Mouse (Mus musculus) forelimb bud, embryonic 11.5 days (tissue): ENCODE data around the gene Ahsg.
A peak's percentile ranks its signal among the peaks of the same experiment; 100 is the strongest.

Experiments used
- DNase-seq: peaks from one replicate; pipeline ENCODE4 v3.0.0-alpha.2; 2012; ENCODE audit warnings: low read depth, low spot score

Gene Ahsg

DNA sequence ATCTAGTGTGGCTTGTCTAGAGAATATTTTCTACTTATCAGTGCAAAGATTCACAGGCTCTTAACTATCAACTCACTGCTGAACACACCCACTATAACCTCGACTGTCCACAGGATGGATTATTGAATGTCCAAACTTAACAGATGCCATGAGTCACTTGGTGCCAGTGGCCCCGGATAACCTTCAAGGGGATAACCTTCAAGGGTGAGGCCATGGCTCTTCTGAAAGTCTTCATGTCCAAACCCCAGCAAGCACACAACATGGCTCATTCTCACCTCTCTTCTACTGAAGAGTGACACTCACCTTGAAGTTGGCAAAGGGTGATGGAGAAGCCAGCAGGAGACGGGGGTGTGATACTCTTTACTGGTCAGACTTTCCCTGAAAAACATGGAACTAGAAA is 4.4 kb upstream of the Ahsg start:
- DNase-seq, result no peak

GRCm38 (mm10) chr16:22888835-22889234 is 2.2 kb upstream of the Ahsg start:
- no peak for DNase-seq

GRCm38 (mm10) chr16:22889716-22890115 is 1.4 kb upstream of the Ahsg start:
- no peak for DNase-seq

- no peak for DNase-seq
Observed at GRCm38 (mm10) chr16:22891733-22892154, 667 bp downstream of the Ahsg start.

GRCm38 (mm10) chr16:22894095-22894494 is 3.0 kb downstream of the Ahsg start:
- no peak for DNase-seq

DNA sequence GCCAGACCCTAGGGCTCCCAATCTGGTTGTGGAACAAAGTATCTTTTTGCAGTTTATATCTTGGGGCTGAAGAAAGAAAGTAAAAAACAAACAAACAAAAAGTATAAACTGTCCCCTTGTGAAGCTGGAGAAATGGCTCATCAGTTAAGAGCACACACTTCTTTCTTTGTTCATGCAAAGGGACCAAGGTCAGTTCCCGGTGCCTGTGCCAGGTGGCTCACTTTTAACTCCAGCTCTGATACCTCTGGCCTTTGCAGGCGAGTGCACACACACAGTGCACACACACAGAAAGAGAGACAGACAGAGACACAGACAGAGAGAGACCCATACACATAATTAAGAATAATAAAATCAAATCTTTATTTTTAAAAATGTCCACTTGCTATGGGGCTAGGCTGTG is 5.5 kb downstream of the Ahsg start:
- DNase-seq, result no peak

GRCm38 (mm10) chr16:22899346-22899745 is 8.3 kb downstream of the Ahsg start:
- no peak for DNase-seq

- no peak for DNase-seq
Observed at GRCm38 (mm10) chr16:22899866-22900570, 8.9 kb downstream of the Ahsg start.

GRCm38 (mm10) chr16:22901326-22901725 is 10.2 kb downstream of the Ahsg start:
- no peak for DNase-seq

- no peak for DNase-seq
Observed at GRCm38 (mm10) chr16:22909290-22909689, 18.2 kb downstream of the Ahsg start.

DNA sequence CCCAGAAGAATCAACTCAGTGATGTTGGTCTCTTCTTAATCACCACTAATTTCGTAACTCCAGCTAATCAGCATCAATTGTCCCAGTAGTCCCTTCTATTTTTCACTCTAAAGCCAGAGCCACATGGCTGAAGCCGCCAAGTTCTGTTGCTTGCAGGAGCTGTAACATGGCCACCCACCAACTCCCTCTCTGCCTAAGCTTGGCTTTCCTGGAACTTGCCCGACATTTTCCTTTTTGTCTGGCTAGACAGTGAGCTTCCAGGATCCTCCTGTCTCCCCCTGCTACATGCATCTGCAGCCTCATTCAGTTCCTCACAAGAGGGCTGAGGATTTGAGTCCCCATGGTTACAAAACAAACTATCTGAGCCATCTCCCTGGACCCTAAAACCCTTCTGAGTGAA is 20.9 kb downstream of the Ahsg start:
- DNase-seq, result no peak

- DNase-seq, result no peak
Observed at GRCm38 (mm10) chr16:22912886-22913285, 21.8 kb downstream of the Ahsg start.

DNA sequence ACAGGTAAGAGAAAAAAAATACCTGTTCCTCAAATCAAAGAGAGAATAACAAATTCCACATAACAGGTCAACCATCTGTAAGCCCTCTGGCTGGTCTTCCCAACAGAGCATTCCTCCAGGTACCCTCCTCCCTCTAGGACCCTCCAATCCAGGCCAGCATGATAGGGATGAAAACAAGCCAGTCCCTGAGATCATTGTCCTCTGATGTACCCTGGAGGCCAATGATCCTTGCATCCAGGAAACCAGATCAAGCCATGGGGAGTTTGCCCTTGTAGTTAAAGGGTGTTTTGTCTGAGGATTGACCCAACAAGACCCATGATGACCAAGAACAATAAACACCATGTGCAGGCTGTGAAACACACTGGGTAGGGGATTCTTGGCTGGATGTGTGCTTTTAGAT is 23.2 kb downstream of the Ahsg start:
- no peak for DNase-seq

- no peak for DNase-seq
Observed at GRCm38 (mm10) chr16:22918034-22918433, 27.0 kb downstream of the Ahsg start, which contains the start of gene Fetub. Gene Fetub, plus strand, starts transcription at chr16:22918334.

GRCm38 (mm10) chr16:22918664-22919312 is 27.7 kb downstream of the Ahsg start:
- DNase-seq, result peak; percentile 48

DNA sequence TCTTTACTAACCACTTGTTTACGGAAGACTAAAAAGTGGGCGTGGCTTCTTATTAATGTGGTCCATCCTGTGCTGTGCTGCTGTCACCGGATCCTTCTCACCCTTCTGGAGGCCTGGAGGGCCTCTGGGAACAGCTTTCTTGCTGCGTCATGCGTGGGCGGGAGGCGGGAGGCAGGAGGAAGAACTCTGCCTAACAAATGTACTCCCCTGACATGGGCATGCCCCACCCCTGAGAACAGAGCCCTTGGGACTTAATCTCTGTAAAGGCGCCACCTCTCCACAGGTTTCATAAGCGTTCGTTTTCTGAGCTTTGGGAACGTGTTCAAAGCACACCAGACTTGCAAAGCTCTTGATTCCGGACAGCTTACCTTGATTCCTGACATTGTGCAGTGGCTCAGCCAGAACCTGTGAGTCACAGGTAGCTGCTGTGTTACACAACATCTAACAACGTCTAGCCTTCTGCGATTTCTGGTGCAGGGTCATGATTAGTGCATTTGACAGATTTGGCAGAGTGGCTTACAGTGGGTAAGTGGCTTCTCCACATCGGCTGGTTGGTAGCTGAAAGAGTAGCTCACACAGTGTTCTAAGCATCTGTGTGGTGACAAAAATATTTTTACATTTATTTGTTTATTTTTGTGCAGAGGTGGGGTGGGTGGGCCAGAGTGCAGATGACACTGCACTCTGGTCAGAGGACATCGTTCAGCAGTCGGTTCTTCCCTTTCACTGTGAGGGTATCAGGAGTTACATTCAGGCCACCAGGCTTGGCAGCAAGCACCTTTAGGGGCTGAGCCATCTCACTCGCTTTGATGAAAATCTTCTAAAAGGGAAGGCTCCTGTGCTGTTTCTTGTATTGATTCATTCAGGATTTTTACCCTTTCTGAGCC is 29.1 kb downstream of the Ahsg start:
- peak; percentile 11 for DNase-seq

GRCm38 (mm10) chr16:22921761-22922160 is 30.7 kb downstream of the Ahsg start:
- no peak for DNase-seq

- no peak for DNase-seq
Observed at GRCm38 (mm10) chr16:22922433-22922832, 31.4 kb downstream of the Ahsg start.

GRCm38 (mm10) chr16:22929575-22929974 is 38.5 kb downstream of the Ahsg start:
- no peak for DNase-seq

DNA sequence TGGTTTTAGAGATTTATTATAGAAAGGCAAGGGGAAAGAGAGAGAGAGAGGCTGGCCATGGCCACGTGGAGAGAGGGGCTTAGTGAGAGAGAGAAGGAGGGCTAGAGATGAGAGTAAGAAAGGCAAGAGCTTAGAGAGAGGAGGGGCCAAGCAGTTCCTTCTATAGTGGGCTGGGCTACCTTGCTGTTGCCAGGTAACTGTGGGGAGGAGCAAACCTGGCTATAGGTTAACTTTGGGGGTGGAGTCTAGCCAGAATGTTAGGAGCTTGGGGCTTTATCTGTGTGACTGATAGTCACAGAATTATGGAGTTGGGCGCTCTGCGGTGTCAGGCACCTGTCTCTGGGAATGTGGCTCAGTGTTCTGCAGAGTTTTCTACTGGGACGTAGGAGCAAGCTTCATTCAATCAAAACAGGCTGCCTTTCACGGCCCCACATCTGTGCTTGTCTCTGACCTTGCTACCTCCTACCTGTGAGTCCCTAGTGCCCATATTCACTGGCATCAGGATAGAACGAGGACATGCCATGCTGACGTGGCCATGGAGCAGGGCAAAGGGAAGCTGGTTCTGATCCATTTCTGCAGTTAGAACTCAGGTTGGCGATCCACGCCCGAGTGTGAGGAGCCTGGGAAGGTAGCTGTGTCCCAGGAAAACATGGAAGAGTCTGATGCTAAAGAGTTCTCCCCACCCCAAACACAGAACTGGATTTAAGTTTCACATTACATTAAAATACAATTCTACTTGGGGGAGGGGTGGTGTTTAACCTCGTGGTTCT is 40.5 kb downstream of the Ahsg start:
- DNase-seq, result no peak

GRCm38 (mm10) chr16:22937631-22938030 is 46.6 kb downstream of the Ahsg start:
- DNase-seq, result no peak

GRCm38 (mm10) chr16:22938541-22938940 is 47.5 kb downstream of the Ahsg start:
- DNase-seq, result no peak
